Comparison of ENCODE assay signal across 31 mouse cellular contexts in genomic region chr10:117642201-117642450, GRCm38 (mm10). TPM values are rescaled to one million over a fixed set of nuclear protein-coding genes. Genes with fewer than 3 reads are reported as not detected.
DNase-seq lines count a peak whose midpoint lies in the region; ATAC-seq lines count a peak whose summit lies in the region.
"Had no signal": no experiment of that assay in that cellular context is flagged by ENCODE, and none has a peak within 500 bp of the region (broad histone marks: within the 10 kb centered on the region; RNA-seq: fewer than 3 reads in every experiment).

No protein-coding gene starts in this region.

- no peaks in the 10 kb centered on the region for H3K36me3 ChIP-seq in heart, embryonic 12.5 days
- H3K36me3 ChIP-seq: embryonic facial prominence, embryonic 15.5 days; forebrain, embryonic 12.5 days; heart, embryonic 15.5 days; hindbrain, embryonic 12.5 days; intestine, embryonic 15.5 days; limb, embryonic 13.5 days; lung, embryonic 15.5 days; midbrain, embryonic 10.5 days; midbrain, embryonic 15.5 days; neural tube, embryonic 15.5 days had no signal

- no peak overlapping the region for H3K9ac ChIP-seq in heart, embryonic 12.5 days
- H3K9ac ChIP-seq: embryonic facial prominence, embryonic 15.5 days; forebrain, embryonic 12.5 days; forebrain, postnatal 0 days; heart, embryonic 15.5 days; hindbrain, embryonic 12.5 days; intestine, embryonic 15.5 days; limb, embryonic 13.5 days; lung, embryonic 15.5 days; midbrain, embryonic 15.5 days; neural tube, embryonic 15.5 days had no signal

- H3K9me3 ChIP-seq in heart, embryonic 12.5 days (replicated peaks), result no peaks in the 10 kb centered on the region
- H3K9me3 ChIP-seq: embryonic facial prominence, embryonic 15.5 days; forebrain, embryonic 12.5 days; heart, embryonic 15.5 days; hindbrain, embryonic 12.5 days; intestine, embryonic 15.5 days; limb, embryonic 13.5 days; lung, embryonic 15.5 days; midbrain, embryonic 10.5 days; midbrain, embryonic 15.5 days; neural tube, embryonic 15.5 days had no signal

- H3K4me1 ChIP-seq in heart, embryonic 12.5 days (replicated peaks), result peaks cover 4% of the 10 kb centered on the region; the same call in 1 of the 2 replicates
- H3K4me1 ChIP-seq: embryonic facial prominence, embryonic 15.5 days; lung, embryonic 15.5 days had no signal

- peak; percentile 37 for DNase-seq in gastrocnemius, adult 18-20 months (ENCODE audit: low spot score)
- DNase-seq in gastrocnemius, postnatal 4 days (ENCODE audit: low spot score in 2 of 2), result no peak
- peak; percentile 71 for DNase-seq in heart, adult 8-10 months (ENCODE audit: low spot score)
- DNase-seq in kidney, postnatal 36 days, result peak; percentile 40 to 66
- DNase-seq in kidney, adult 11 months, result no peak
- DNase-seq in skeletal muscle tissue, adult 2 months (ENCODE audit: low read depth, low spot score), result peak; percentile 42
- DNase-seq in adrenal gland, adult (ENCODE audit: inconsistent age in 2 of 2, low spot score in 1 of 2), result no peak
- DNase-seq: adrenal gland, postnatal 14 days; cerebellum, adult 11-12 months; cerebellum, adult 9-11 months; forebrain, postnatal 0 days; gastrocnemius, postnatal 14 days; right cerebral cortex, postnatal 4 days; thymus, adult 2 months; thymus, postnatal 36 days had no signal

- no peak for ATAC-seq in heart, embryonic 12.5 days (ENCODE audit: insufficient number of reproducible peaks, low FRiP score)
- ATAC-seq: forebrain, postnatal 0 days; hindbrain, postnatal 0 days; intestine, embryonic 15.5 days; midbrain, embryonic 15.5 days; Patski had no signal

- no peak overlapping the region for H3K4me3 ChIP-seq in heart, embryonic 12.5 days
- H3K4me3 ChIP-seq: embryonic facial prominence, embryonic 15.5 days; forebrain, embryonic 12.5 days; heart, embryonic 15.5 days; hindbrain, embryonic 12.5 days; intestine, embryonic 15.5 days; layer of hippocampus, adult 2 months; limb, embryonic 13.5 days; lung, embryonic 15.5 days; midbrain, embryonic 10.5 days; midbrain, embryonic 15.5 days; neural tube, embryonic 15.5 days had no signal

- 79% methylated on average over 9 of the region's 9 CpGs for WGBS in heart, embryonic 12.5 days

- no peaks in the 10 kb centered on the region for H3K27me3 ChIP-seq in heart, embryonic 12.5 days (replicated peaks)
- H3K27me3 ChIP-seq: embryonic facial prominence, embryonic 15.5 days; forebrain, embryonic 12.5 days; intestine, embryonic 15.5 days; limb, embryonic 13.5 days; lung, embryonic 15.5 days; midbrain, embryonic 15.5 days; neural tube, embryonic 15.5 days had no signal

- H3K27ac ChIP-seq in heart, embryonic 12.5 days (ENCODE audit: poor library complexity, severe bottlenecking), result no peak overlapping the region
- H3K27ac ChIP-seq: embryonic facial prominence, embryonic 15.5 days; forebrain, embryonic 12.5 days; heart, embryonic 15.5 days; hindbrain, embryonic 12.5 days; hindbrain, postnatal 0 days; intestine, embryonic 15.5 days; kidney, postnatal 0 days; limb, embryonic 13.5 days; lung, embryonic 15.5 days; midbrain, embryonic 15.5 days; neural tube, embryonic 15.5 days had no signal

- no peak overlapping the region for H3K4me2 ChIP-seq in heart, embryonic 12.5 days
- H3K4me2 ChIP-seq: hindbrain, embryonic 12.5 days; limb, embryonic 13.5 days; liver, embryonic 11.5 days; lung, embryonic 15.5 days had no signal

RNA-seq across cellular contexts. Expression of gene Cpm, which starts 12.8 kb away (rescaled TPM):
- 1 to 10 TPM; 2.5 to 2.9 TPM for total RNA-seq in gastrocnemius, adult 18-20 months (2021)
- 10 to 100 TPM; 13.2 to 14.0 TPM for total RNA-seq in gastrocnemius, postnatal 4 days (2021)
- 1 to 10 TPM; 2.8 to 3.8 (median 3.4) TPM for total RNA-seq in heart, adult 8-10 months (2022)
- 1.5 and 2.5 TPM in 2 replicates for polyA plus RNA-seq in heart, embryonic 12.5 days (2016; fragmentation: Nextera tagmentation; extraction: Ambion mirVana)

Comparison
In these comparisons a context has a peak if more than half of its experiments do, and no peak if none do; other contexts are left out.
1. DNase-seq: peak in gastrocnemius, adult 18-20 months (single experiment), heart, adult 8-10 months (single experiment), kidney, postnatal 36 days (2 of 2) and skeletal muscle tissue, adult 2 months (single experiment); none in gastrocnemius, postnatal 4 days (0 of 2), kidney, adult 11 months (single experiment) and adrenal gland, adult (0 of 2).